Mouse (Mus musculus): ENCODE data around the gene Gcm1. TPM values are rescaled to one million over a fixed set of nuclear protein-coding genes. Genes with fewer than 3 reads are reported as not detected.
A peak's percentile ranks its signal among the peaks of the same experiment; 100 is the strongest.

Gcm1 gene
- total and polyA plus RNA-seq, 3 experiments, result 0.05 TPM; not detected in 2

- Histone ChIP-seq H3K9me3 (replicated peaks) (no peaks in the 10 kb centered on the region), H3K4me1 (ENCODE audit: insufficient read depth, low read depth, low read length) (peaks cover 59% of the 10 kb centered on the region), H3K4me3 (ENCODE audit: low read depth, low read length) (peak overlapping the region; percentile 96), H3K27me3 (ENCODE audit: insufficient read depth, low read length) (no peaks in the 10 kb centered on the region), H3K36me3 (replicated peaks) (peaks cover 28% of the 10 kb centered on the region)
- TF ChIP-seq CTCF (IDR thresholded peaks at IDR 0.05; ENCODE audit: low read depth, low read length) (no peak), GATA2 (IDR thresholded peaks at IDR 0.05; ENCODE audit: borderline replicate concordance, low read depth, low read length) (no peak), POLR2AphosphoS5 (IDR thresholded peaks at IDR 0.05; ENCODE audit: insufficient replicate concordance, low read depth, low read length) (no peak), GATA1 (IDR thresholded peaks at IDR 0.05; ENCODE audit: borderline replicate concordance, low read length) (no peak), TAL1 (conservative IDR thresholded peaks at IDR 0.05; ENCODE audit: low read depth, low read length) (no peak)
- ATAC-seq (ENCODE audit: extremely low read depth, insufficient number of reproducible peaks, low FRiP score, poor library complexity, severe bottlenecking) (no peak), DNase-seq (ENCODE audit: low spot score) (no peak)
These were observed 55.1 kb downstream of the Gcm1 start for GRCm38 (mm10) chr9:78106821-78107220.

GRCm38 (mm10) chr9:78107582-78107911 lies 55.8 kb downstream of the Gcm1 start:
- no peak for DNase-seq (ENCODE audit: low spot score)
- TF ChIP-seq GATA2 (IDR thresholded peaks at IDR 0.05; ENCODE audit: borderline replicate concordance, low read depth, low read length) (no peak), CTCF (IDR thresholded peaks at IDR 0.05; ENCODE audit: low read depth, low read length) (no peak), GATA1 (IDR thresholded peaks at IDR 0.05; ENCODE audit: borderline replicate concordance, low read length) (no peak), POLR2AphosphoS5 (IDR thresholded peaks at IDR 0.05; ENCODE audit: insufficient replicate concordance, low read depth, low read length) (no peak), TAL1 (conservative IDR thresholded peaks at IDR 0.05; ENCODE audit: low read depth, low read length) (no peak)
- Histone ChIP-seq H3K36me3 (replicated peaks) (peaks cover 24% of the 10 kb centered on the region), H3K4me3 (ENCODE audit: low read depth, low read length) (peak overlapping the region; percentile 96), H3K9me3 (replicated peaks) (no peaks in the 10 kb centered on the region), H3K27me3 (ENCODE audit: insufficient read depth, low read length) (no peaks in the 10 kb centered on the region), H3K4me1 (ENCODE audit: insufficient read depth, low read depth, low read length) (peaks cover 60% of the 10 kb centered on the region)
- no peak for ATAC-seq (ENCODE audit: extremely low read depth, insufficient number of reproducible peaks, low FRiP score, poor library complexity, severe bottlenecking)

- peak overlapping the region; percentile 96 for H3K4me3 ChIP-seq (ENCODE audit: low read depth, low read length)
- ATAC-seq (ENCODE audit: extremely low read depth, insufficient number of reproducible peaks, low FRiP score, poor library complexity, severe bottlenecking) (no peak), DNase-seq (ENCODE audit: low spot score) (peak; percentile 45)
- H3K27me3 ChIP-seq (ENCODE audit: insufficient read depth, low read length), result no peaks in the 10 kb centered on the region
- H3K4me1 ChIP-seq (ENCODE audit: insufficient read depth, low read depth, low read length), result peaks cover 59% of the 10 kb centered on the region
- H3K36me3 ChIP-seq (replicated peaks), result peaks cover 19% of the 10 kb centered on the region
- no peaks in the 10 kb centered on the region for H3K9me3 ChIP-seq (replicated peaks)
- no peak for TF ChIP-seq POLR2AphosphoS5 (IDR thresholded peaks at IDR 0.05; ENCODE audit: insufficient replicate concordance, low read depth, low read length)
- no peak for TF ChIP-seq TAL1 (conservative IDR thresholded peaks at IDR 0.05; ENCODE audit: low read depth, low read length)
- TF ChIP-seq GATA1 (IDR thresholded peaks at IDR 0.05; ENCODE audit: borderline replicate concordance, low read length), result no peak
- TF ChIP-seq GATA2 (IDR thresholded peaks at IDR 0.05; ENCODE audit: borderline replicate concordance, low read depth, low read length), result no peak
These were observed 56.4 kb downstream of the Gcm1 start for GRCm38 (mm10) chr9:78107912-78108795.

- Histone ChIP-seq H3K4me3 (ENCODE audit: low read depth, low read length) (peak within 1 kb of the TSS; percentile 96), H3K27me3 (ENCODE audit: insufficient read depth, low read length) (no peaks in the 10 kb centered on the region), H3K9me3 (replicated peaks) (no peaks in the 10 kb centered on the region), H3K4me1 (ENCODE audit: insufficient read depth, low read depth, low read length) (peaks cover 58% of the 10 kb centered on the region), H3K36me3 (replicated peaks) (peaks cover 16% of the 10 kb centered on the region)
- TF ChIP-seq CTCF (IDR thresholded peaks at IDR 0.05; ENCODE audit: low read depth, low read length) (no peak), GATA2 (IDR thresholded peaks at IDR 0.05; ENCODE audit: borderline replicate concordance, low read depth, low read length) (no peak), TAL1 (conservative IDR thresholded peaks at IDR 0.05; ENCODE audit: low read depth, low read length) (no peak), GATA1 (IDR thresholded peaks at IDR 0.05; ENCODE audit: borderline replicate concordance, low read length) (no peak), POLR2AphosphoS5 (IDR thresholded peaks at IDR 0.05; ENCODE audit: insufficient replicate concordance, low read depth, low read length) (no peak)
- peak; percentile 74 for ATAC-seq (ENCODE audit: extremely low read depth, insufficient number of reproducible peaks, low FRiP score, poor library complexity, severe bottlenecking)
- DNase-seq (ENCODE audit: low spot score), result peak; percentile 80
These were observed 57.1 kb downstream of the Gcm1 start, which contains the start of the genes Fbxo9 and Ick for GRCm38 (mm10) chr9:78108796-78109239. Gene Fbxo9, minus strand, starts transcription at chr9:78109065. Gene Ick, plus strand, starts transcription at chr9:78109192.

GRCm38 (mm10) chr9:78109656-78110055 lies 57.9 kb downstream of the Gcm1 start:
- Histone ChIP-seq H3K4me1 (ENCODE audit: insufficient read depth, low read depth, low read length) (peaks cover 59% of the 10 kb centered on the region), H3K27me3 (ENCODE audit: insufficient read depth, low read length) (no peaks in the 10 kb centered on the region), H3K4me3 (ENCODE audit: low read depth, low read length) (peak overlapping the region; percentile 96), H3K36me3 (replicated peaks) (peaks cover 12% of the 10 kb centered on the region), H3K9me3 (replicated peaks) (no peaks in the 10 kb centered on the region)
- TF ChIP-seq GATA2 (IDR thresholded peaks at IDR 0.05; ENCODE audit: borderline replicate concordance, low read depth, low read length) (no peak), GATA1 (IDR thresholded peaks at IDR 0.05; ENCODE audit: borderline replicate concordance, low read length) (no peak), CTCF (IDR thresholded peaks at IDR 0.05; ENCODE audit: low read depth, low read length) (no peak), TAL1 (conservative IDR thresholded peaks at IDR 0.05; ENCODE audit: low read depth, low read length) (no peak)
- DNase-seq (ENCODE audit: low spot score) (peak; percentile 31), ATAC-seq (ENCODE audit: extremely low read depth, insufficient number of reproducible peaks, low FRiP score, poor library complexity, severe bottlenecking) (no peak)

- H3K27me3 ChIP-seq (ENCODE audit: insufficient read depth, low read length), result no peaks in the 10 kb centered on the region
- H3K4me1 ChIP-seq (ENCODE audit: insufficient read depth, low read depth, low read length), result peaks cover 47% of the 10 kb centered on the region
- ATAC-seq (ENCODE audit: extremely low read depth, insufficient number of reproducible peaks, low FRiP score, poor library complexity, severe bottlenecking) (no peak), DNase-seq (ENCODE audit: low spot score) (no peak)
- no peaks in the 10 kb centered on the region for H3K9me3 ChIP-seq (replicated peaks)
- no peak overlapping the region for H3K4me3 ChIP-seq (ENCODE audit: low read depth, low read length)
- TF ChIP-seq POLR2AphosphoS5 (IDR thresholded peaks at IDR 0.05; ENCODE audit: insufficient replicate concordance, low read depth, low read length) (no peak), GATA2 (IDR thresholded peaks at IDR 0.05; ENCODE audit: borderline replicate concordance, low read depth, low read length) (no peak), GATA1 (IDR thresholded peaks at IDR 0.05; ENCODE audit: borderline replicate concordance, low read length) (no peak), TAL1 (conservative IDR thresholded peaks at IDR 0.05; ENCODE audit: low read depth, low read length) (no peak), CTCF (IDR thresholded peaks at IDR 0.05; ENCODE audit: low read depth, low read length) (no peak)
- H3K36me3 ChIP-seq (replicated peaks), result peaks cover 20% of the 10 kb centered on the region
These were observed 59.7 kb downstream of the Gcm1 start for GRCm38 (mm10) chr9:78111456-78111855.
